ENCODE assay signal across 9 mouse cellular contexts in the genomic region with DNA sequence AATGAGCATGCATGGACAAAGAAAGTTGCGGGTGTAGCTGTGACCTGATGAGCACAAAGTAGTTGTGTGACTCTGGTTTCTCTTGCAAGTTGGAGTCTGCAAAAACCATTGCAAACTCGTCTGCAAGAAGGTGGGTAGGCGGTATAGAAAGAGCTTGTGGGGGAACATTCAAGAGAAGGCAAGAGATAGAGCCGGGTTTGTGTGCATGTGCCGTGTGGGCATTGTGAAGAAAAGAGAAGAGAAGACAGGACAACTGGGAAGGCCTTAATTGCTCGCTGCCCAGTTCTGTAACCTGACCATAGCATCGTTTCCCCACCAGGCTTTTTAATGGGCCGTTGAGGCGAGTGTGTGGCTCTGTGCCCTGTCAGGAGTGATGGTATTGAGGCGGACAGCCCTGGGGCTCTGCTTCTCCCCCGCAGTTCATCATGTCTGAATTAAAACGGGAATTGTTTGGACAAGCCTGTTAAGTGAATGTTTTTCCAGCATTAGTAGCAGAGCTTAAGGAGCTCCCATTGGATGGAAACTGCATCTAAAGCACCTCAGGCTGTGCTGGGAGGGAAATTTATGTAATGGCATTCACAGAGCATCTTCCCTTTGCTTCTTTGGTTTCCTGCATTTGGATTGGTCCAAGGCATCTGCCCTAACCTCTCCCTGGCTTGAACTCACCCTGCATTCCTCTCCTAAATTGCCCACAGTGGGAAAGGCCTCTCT.
DNase-seq lines count a peak whose midpoint lies in the region.
"Had no signal": no experiment of that assay in that cellular context is flagged by ENCODE, and none has a peak within 500 bp of the region (broad histone marks: within the 10 kb centered on the region; RNA-seq: fewer than 3 reads in every experiment).

No protein-coding gene starts in this region.

- DNase-seq in gastrocnemius, postnatal 14 days: peak; percentile 6
- DNase-seq in gastrocnemius, adult 18-20 months (ENCODE audit: low spot score): no peak
- peak; percentile 85 for DNase-seq in brain, adult 2 months (ENCODE audit: low read depth, low spot score)
- DNase-seq in frontal cortex, postnatal 10 days (ENCODE audit: low spot score in 2 of 2): peak; percentile 10 to 13
- DNase-seq in mesoderm, embryonic 11.5 days (ENCODE audit: low read depth, low spot score): peak; percentile 37
- DNase-seq in lung, postnatal 36 days: no peak
- no peak for DNase-seq in adrenal gland, adult 18-20 months (ENCODE audit: low spot score in 2 of 2)
- no peak for DNase-seq in heart, postnatal 4 days
- DNase-seq: cerebellum, adult 11 months had no signal

- intact Hi-C loops in gastrocnemius, postnatal 14 days (cut with DNase I; ENCODE audit: low total_unique reads): no loop called here

Comparison
In these comparisons a context has a peak if more than half of its experiments do, and no peak if none do; other contexts are left out.
1. DNase-seq: peak in gastrocnemius, postnatal 14 days (single experiment), brain, adult 2 months (single experiment), frontal cortex, postnatal 10 days (2 of 2) and mesoderm, embryonic 11.5 days (single experiment); none in gastrocnemius, adult 18-20 months (single experiment), lung, postnatal 36 days (single experiment), adrenal gland, adult 18-20 months (0 of 2) and heart, postnatal 4 days (single experiment).